Mouse (Mus musculus): ENCODE results near the gene Rad51b. TPM values are rescaled to one million over a fixed set of nuclear protein-coding genes. Genes with fewer than 3 reads are reported as not detected.

The Rad51b gene
- total and polyA plus RNA-seq, 3 experiments: 6.5 to 8.6 (median 8.5) TPM

- TF ChIP-seq HCFC1 (IDR thresholded peaks at IDR 0.05; ENCODE audit: low read depth, low read length): no peak
- TF ChIP-seq POLR2A (IDR thresholded peaks at IDR 0.05; ENCODE audit: low read depth, low read length): no peak
- no peak for TF ChIP-seq CTCF (conservative IDR thresholded peaks at IDR 0.05 in 1 of 2, IDR thresholded peaks at IDR 0.05 in 1 of 2; ENCODE audit: low read depth in 2 of 2, low read length in 2 of 2)
- TF ChIP-seq RAD21 (IDR thresholded peaks at IDR 0.05; ENCODE audit: low read depth, low read length): no peak
- TF ChIP-seq MXI1 (IDR thresholded peaks at IDR 0.05; ENCODE audit: low read depth, low read length): no peak
- TF ChIP-seq MAFK (IDR thresholded peaks at IDR 0.05; ENCODE audit: insufficient replicate concordance, low read length): no peak
- TF ChIP-seq RCOR1 (conservative IDR thresholded peaks at IDR 0.05; ENCODE audit: low read depth, low read length): no peak
- no peak for TF ChIP-seq NELFE (IDR thresholded peaks at IDR 0.05; ENCODE audit: low read depth, low read length)
- TF ChIP-seq SMC3 (IDR thresholded peaks at IDR 0.05; ENCODE audit: low read depth, low read length): no peak
- TF ChIP-seq JUND (conservative IDR thresholded peaks at IDR 0.05; ENCODE audit: low read depth, low read length): no peak; the same call in 1 of the 2 replicates
- TF ChIP-seq PAX5 (IDR thresholded peaks at IDR 0.05; ENCODE audit: low read length): no peak
- peak; percentile 83 for TF ChIP-seq JUN (IDR thresholded peaks at IDR 0.05; ENCODE audit: insufficient read depth, low read depth, low read length)
- TF ChIP-seq ZKSCAN1 (IDR thresholded peaks at IDR 0.05; ENCODE audit: borderline replicate concordance, low read depth, low read length): no peak
- TF ChIP-seq TBP (conservative IDR thresholded peaks at IDR 0.05; ENCODE audit: low read depth, low read length): no peak
- TF ChIP-seq NRF1 (IDR thresholded peaks at IDR 0.05; ENCODE audit: low read depth, low read length): no peak
- no peak for TF ChIP-seq KAT2A (IDR thresholded peaks at IDR 0.05; ENCODE audit: insufficient replicate concordance, low read length)
- no peak for TF ChIP-seq USF2 (conservative IDR thresholded peaks at IDR 0.05; ENCODE audit: low read depth, low read length)
- TF ChIP-seq USF1 (IDR thresholded peaks at IDR 0.05; ENCODE audit: low read depth, low read length): no peak
- peak; percentile 61; the same call in 1 of the 2 replicates for TF ChIP-seq MYC (IDR thresholded peaks at IDR 0.05; ENCODE audit: low read depth, low read length)
- peak; percentile 79 for TF ChIP-seq IRF4 (IDR thresholded peaks at IDR 0.05; ENCODE audit: low read depth, low read length)
- TF ChIP-seq UBTF (IDR thresholded peaks at IDR 0.05; ENCODE audit: low read depth, low read length): no peak
- TF ChIP-seq E2F4 (IDR thresholded peaks at IDR 0.05; ENCODE audit: insufficient replicate concordance, low read depth, low read length): no peak
- TF ChIP-seq TCF12 (IDR thresholded peaks at IDR 0.05; ENCODE audit: low read depth, low read length): no peak
- peak; percentile 88 for TF ChIP-seq ETS1 (conservative IDR thresholded peaks at IDR 0.05; ENCODE audit: low read depth, low read length)
- peak; percentile 97 for TF ChIP-seq MEF2A (IDR thresholded peaks at IDR 0.05; ENCODE audit: borderline replicate concordance, low read depth, low read length)
- TF ChIP-seq EP300 (IDR thresholded peaks at IDR 0.05; ENCODE audit: low read length): peak; percentile 65
- peak; percentile 82 for TF ChIP-seq BHLHE40 (IDR thresholded peaks at IDR 0.05; ENCODE audit: low read depth, low read length)
- no peak for TF ChIP-seq ZMIZ1 (IDR thresholded peaks at IDR 0.05; ENCODE audit: low read depth, low read length)
- peak; percentile 49 for DNase-seq (ENCODE audit: extremely low read depth)
- no peak overlapping the region for H3K4me3 ChIP-seq (replicated peaks in 1 of 3; ENCODE audit: low read depth in 2 of 3, low read length in 2 of 3, poor library complexity in 1 of 3)
- peak overlapping the region; percentile 56 for H3K9ac ChIP-seq (ENCODE audit: insufficient read depth, low read depth)
- dilution Hi-C loops (cut with MboI; ENCODE audit: extremely low pct_ligation_motif_present, extremely low pct_unique_long_range_greater_than_20kb, low sequenced_read_pairs) (no loop called here), in situ Hi-C loops (cut with MboI; ENCODE audit: low pct_ligation_motif_present, low pct_unique_long_range_greater_than_20kb, low sequenced_read_pairs) (no loop called here)
- no peaks in the 10 kb centered on the region for H3K9me3 ChIP-seq (replicated peaks; ENCODE audit: low read length)
- H3K27me3 ChIP-seq (replicated peaks): no peaks in the 10 kb centered on the region
- peak overlapping the region; percentile 93 for H3K4me2 ChIP-seq (ENCODE audit: insufficient read depth, low read depth, poor library complexity, severe bottlenecking)
- peak overlapping the region; percentile 87 for H3K27ac ChIP-seq (ENCODE audit: insufficient read depth, low read depth)
- H3K79me2 ChIP-seq (replicated peaks; ENCODE audit: control insufficient read depth, extremely low read depth, insufficient read depth, poor library complexity, severe bottlenecking): no peaks in the 10 kb centered on the region
- H3K36me3 ChIP-seq (replicated peaks in 1 of 2; ENCODE audit: control insufficient read depth in 1 of 2, insufficient read depth in 1 of 2, low read length in 1 of 2): no peaks in the 10 kb centered on the region
- H3K4me1 ChIP-seq (ENCODE audit: control insufficient read depth in 1 of 2, insufficient read depth in 2 of 2): peaks cover 21 to 82% of the 10 kb centered on the region in 2 experiments
These were observed 145.0 kb downstream of the Rad51b start for GRCm38 (mm10) chr12:79442126-79442525.
